ENCODE assay signal across 30 mouse cellular contexts in genomic region chr9:103570158-103570741, GRCm38 (mm10).
DNase-seq lines count a peak whose midpoint lies in the region; ATAC-seq and TF ChIP-seq lines count a peak whose summit lies in the region.
"Had no signal": no experiment of that assay in that cellular context is flagged by ENCODE, and none has a peak within 500 bp of the region (broad histone marks: within the 10 kb centered on the region; RNA-seq: fewer than 3 reads in every experiment).

No protein-coding gene starts in this region.

- H3K27ac ChIP-seq in hindbrain, embryonic 13.5 days, result peak overlapping the region; percentile 12; the same call in 1 of the 2 replicates
- no peak overlapping the region for H3K27ac ChIP-seq in hindbrain, embryonic 10.5 days
- no peak overlapping the region for H3K27ac ChIP-seq in forebrain, embryonic 12.5 days
- no peak overlapping the region for H3K27ac ChIP-seq in forebrain, postnatal 0 days (ENCODE audit: low read depth, low read length)
- 0 out of 2 replicates have a peak overlapping the region, but pooled peaks have one; percentile 1 for H3K27ac ChIP-seq in midbrain, postnatal 0 days (ENCODE audit: low read depth, low read length)
- H3K27ac ChIP-seq in stomach, postnatal 0 days (replicated peaks), result no peak overlapping the region
- H3K27ac ChIP-seq in limb, embryonic 10.5 days, result no peak overlapping the region
- H3K27ac ChIP-seq: embryonic facial prominence, embryonic 10.5 days; embryonic facial prominence, embryonic 15.5 days; heart, embryonic 10.5 days; heart, embryonic 15.5 days; hindbrain, embryonic 15.5 days; intestine, embryonic 15.5 days; limb, embryonic 15.5 days; liver, embryonic 13.5 days had no signal

- 57% methylated on average over 14 of the region's 14 CpGs for WGBS in hindbrain, embryonic 13.5 days
- WGBS in hindbrain, embryonic 10.5 days, result 74% methylated on average over 14 of the region's 14 CpGs
- WGBS in forebrain, embryonic 12.5 days, result 43% methylated on average over 14 of the region's 14 CpGs
- 43% methylated on average over 14 of the region's 14 CpGs for WGBS in forebrain, postnatal 0 days
- WGBS in midbrain, postnatal 0 days, result 32% methylated on average over 14 of the region's 14 CpGs
- WGBS in stomach, postnatal 0 days, result 70% methylated on average over 14 of the region's 14 CpGs
- 90% methylated on average over 14 of the region's 14 CpGs for WGBS in limb, embryonic 10.5 days

- no peaks in the 10 kb centered on the region for H3K36me3 ChIP-seq in hindbrain, embryonic 13.5 days
- H3K36me3 ChIP-seq in hindbrain, embryonic 10.5 days, result no peaks in the 10 kb centered on the region
- no peaks in the 10 kb centered on the region for H3K36me3 ChIP-seq in forebrain, embryonic 12.5 days (replicated peaks)
- H3K36me3 ChIP-seq in forebrain, postnatal 0 days (ENCODE audit: insufficient read depth), result no peaks in the 10 kb centered on the region
- no peaks in the 10 kb centered on the region for H3K36me3 ChIP-seq in midbrain, postnatal 0 days (ENCODE audit: insufficient read depth, low read length)
- no peaks in the 10 kb centered on the region for H3K36me3 ChIP-seq in stomach, postnatal 0 days (ENCODE audit: control insufficient read depth, insufficient read depth, low read length)
- no peaks in the 10 kb centered on the region for H3K36me3 ChIP-seq in limb, embryonic 10.5 days
- H3K36me3 ChIP-seq: embryonic facial prominence, embryonic 10.5 days; embryonic facial prominence, embryonic 15.5 days; heart, embryonic 10.5 days; heart, embryonic 15.5 days; hindbrain, embryonic 15.5 days; intestine, embryonic 15.5 days; limb, embryonic 15.5 days; liver, embryonic 13.5 days had no signal

- peaks cover 11% of the 10 kb centered on the region; the same call in 1 of the 2 replicates for H3K27me3 ChIP-seq in hindbrain, embryonic 13.5 days
- 0 out of 2 replicates have a peak, but pooled peaks cover 12% of the 10 kb centered on the region for H3K27me3 ChIP-seq in hindbrain, embryonic 10.5 days (ENCODE audit: insufficient read depth, poor library complexity, severe bottlenecking)
- H3K27me3 ChIP-seq in forebrain, embryonic 12.5 days, result no peaks in the 10 kb centered on the region
- no peaks in the 10 kb centered on the region for H3K27me3 ChIP-seq in forebrain, postnatal 0 days (ENCODE audit: insufficient read depth, low read length)
- no peaks in the 10 kb centered on the region for H3K27me3 ChIP-seq in midbrain, postnatal 0 days (ENCODE audit: insufficient read depth, low read length)
- no peaks in the 10 kb centered on the region for H3K27me3 ChIP-seq in stomach, postnatal 0 days (ENCODE audit: control insufficient read depth, insufficient read depth, low read length)
- no peaks in the 10 kb centered on the region for H3K27me3 ChIP-seq in limb, embryonic 10.5 days (ENCODE audit: low read depth, poor library complexity, severe bottlenecking)
- H3K27me3 ChIP-seq: embryonic facial prominence, embryonic 15.5 days; heart, embryonic 15.5 days; hindbrain, embryonic 15.5 days; intestine, embryonic 15.5 days; limb, embryonic 15.5 days; liver, embryonic 13.5 days had no signal

- H3K9ac ChIP-seq in hindbrain, embryonic 13.5 days, result no peak overlapping the region; the same call in 1 of the 2 replicates
- 0 out of 2 replicates have a peak overlapping the region, but pooled peaks have one; percentile 7 for H3K9ac ChIP-seq in forebrain, embryonic 12.5 days
- H3K9ac ChIP-seq in forebrain, postnatal 0 days, result no peak overlapping the region
- no peak overlapping the region; the same call in 1 of the 2 replicates for H3K9ac ChIP-seq in midbrain, postnatal 0 days (replicated peaks; ENCODE audit: low read length, poor library complexity, severe bottlenecking)
- H3K9ac ChIP-seq in stomach, postnatal 0 days (ENCODE audit: low read length), result no peak overlapping the region
- H3K9ac ChIP-seq: embryonic facial prominence, embryonic 15.5 days; heart, embryonic 15.5 days; hindbrain, embryonic 15.5 days; intestine, embryonic 15.5 days; limb, embryonic 15.5 days; liver, embryonic 13.5 days had no signal

- no peak for DNase-seq in hindbrain, embryonic 10.5 days (ENCODE audit: low spot score)
- no peak for DNase-seq in forebrain, postnatal 0 days
- DNase-seq in midbrain, postnatal 0 days (ENCODE audit: low spot score), result no peak
- no peak for DNase-seq in stomach, postnatal 0 days (ENCODE audit: low spot score)
- DNase-seq in limb, embryonic 10.5 days (ENCODE audit: low spot score), result no peak
- DNase-seq: adrenal gland, postnatal 25 days; cerebellum, adult 8-10 months; gastrocnemius, postnatal 25 days; heart, adult 11 months; kidney, adult 2 months; kidney, postnatal 36 days; layer of hippocampus, postnatal 36 days; left cerebral cortex, postnatal 4 days; liver, embryonic 13.5 days; lung, adult 18-20 months; right cerebral cortex, postnatal 25 days; spleen, adult 18-20 months; thymus, adult 2 months; thymus, postnatal 36 days had no signal

- TF ChIP-seq CTCF in forebrain, postnatal 0 days (IDR thresholded peaks at IDR 0.05; ENCODE audit: low read depth), result no peak
- TF ChIP-seq CTCF in midbrain, postnatal 0 days (IDR thresholded peaks at IDR 0.05), result no peak
- no peak for TF ChIP-seq CTCF in stomach, postnatal 0 days (IDR thresholded peaks at IDR 0.05; ENCODE audit: low read depth)

- H3K9me3 ChIP-seq in hindbrain, embryonic 13.5 days, result no peaks in the 10 kb centered on the region
- no peaks in the 10 kb centered on the region for H3K9me3 ChIP-seq in hindbrain, embryonic 10.5 days
- H3K9me3 ChIP-seq in forebrain, embryonic 12.5 days, result no peaks in the 10 kb centered on the region
- H3K9me3 ChIP-seq in forebrain, postnatal 0 days (ENCODE audit: low read length), result no peaks in the 10 kb centered on the region
- no peaks in the 10 kb centered on the region for H3K9me3 ChIP-seq in midbrain, postnatal 0 days (ENCODE audit: low read length)
- H3K9me3 ChIP-seq in stomach, postnatal 0 days (ENCODE audit: control insufficient read depth, low read length), result no peaks in the 10 kb centered on the region
- H3K9me3 ChIP-seq in limb, embryonic 10.5 days (replicated peaks), result no peaks in the 10 kb centered on the region
- H3K9me3 ChIP-seq: embryonic facial prominence, embryonic 10.5 days; embryonic facial prominence, embryonic 15.5 days; heart, embryonic 10.5 days; heart, embryonic 15.5 days; hindbrain, embryonic 15.5 days; intestine, embryonic 15.5 days; limb, embryonic 15.5 days; liver, embryonic 13.5 days had no signal

- no peak for ATAC-seq in hindbrain, embryonic 13.5 days (ENCODE audit: low FRiP score)
- ATAC-seq in forebrain, embryonic 12.5 days (ENCODE audit: low FRiP score), result no peak
- peak; percentile 20; the same call in 1 of the 2 replicates for ATAC-seq in forebrain, postnatal 0 days
- 0 out of 2 replicates have a peak, but pooled peaks have one; percentile 38 for ATAC-seq in midbrain, postnatal 0 days (ENCODE audit: low FRiP score)
- ATAC-seq in stomach, postnatal 0 days (ENCODE audit: low FRiP score, low TSS enrichment), result no peak
- ATAC-seq: CD4-positive, CD25-positive, alpha-beta regulatory T cell, adult 4 months; intestine, embryonic 15.5 days; lung, postnatal 0 days had no signal

- peaks cover 48% of the 10 kb centered on the region for H3K4me1 ChIP-seq in hindbrain, embryonic 13.5 days (replicated peaks)
- peaks cover 34% of the 10 kb centered on the region for H3K4me1 ChIP-seq in hindbrain, embryonic 10.5 days (replicated peaks)
- H3K4me1 ChIP-seq in forebrain, embryonic 12.5 days, result peaks cover 33% of the 10 kb centered on the region
- H3K4me1 ChIP-seq in forebrain, postnatal 0 days (ENCODE audit: insufficient read depth), result no peaks in the 10 kb centered on the region
- peaks cover 8% of the 10 kb centered on the region for H3K4me1 ChIP-seq in midbrain, postnatal 0 days (ENCODE audit: insufficient read depth, low read length)
- no peaks in the 10 kb centered on the region for H3K4me1 ChIP-seq in stomach, postnatal 0 days (replicated peaks; ENCODE audit: control insufficient read depth, insufficient read depth)
- H3K4me1 ChIP-seq in limb, embryonic 10.5 days, result peaks cover 29% of the 10 kb centered on the region
- H3K4me1 ChIP-seq: intestine, embryonic 15.5 days; liver, embryonic 13.5 days had no signal

- H3K4me3 ChIP-seq in hindbrain, embryonic 13.5 days, result no peak overlapping the region
- no peak overlapping the region for H3K4me3 ChIP-seq in hindbrain, embryonic 10.5 days
- no peak overlapping the region for H3K4me3 ChIP-seq in forebrain, embryonic 12.5 days (replicated peaks)
- H3K4me3 ChIP-seq in forebrain, postnatal 0 days (ENCODE audit: low read depth, low read length), result no peak overlapping the region
- H3K4me3 ChIP-seq in midbrain, postnatal 0 days (ENCODE audit: low read depth, low read length), result no peak overlapping the region
- H3K4me3 ChIP-seq in stomach, postnatal 0 days (ENCODE audit: low read depth, low read length), result no peak overlapping the region
- H3K4me3 ChIP-seq in limb, embryonic 10.5 days, result no peak overlapping the region
- H3K4me3 ChIP-seq: embryonic facial prominence, embryonic 10.5 days; embryonic facial prominence, embryonic 15.5 days; heart, embryonic 10.5 days; heart, embryonic 15.5 days; hindbrain, embryonic 15.5 days; intestine, embryonic 15.5 days; limb, embryonic 15.5 days; liver, embryonic 13.5 days had no signal

- no peak for TF ChIP-seq EP300 in stomach, postnatal 0 days (optimal IDR thresholded peaks at IDR 0.05)

- no peak overlapping the region for H3K4me2 ChIP-seq in hindbrain, embryonic 13.5 days
- H3K4me2 ChIP-seq in forebrain, embryonic 12.5 days, result no peak overlapping the region
- no peak overlapping the region for H3K4me2 ChIP-seq in forebrain, postnatal 0 days (ENCODE audit: low read depth)
- H3K4me2 ChIP-seq in midbrain, postnatal 0 days (ENCODE audit: low read depth, low read length, poor library complexity, severe bottlenecking), result no peak overlapping the region
- H3K4me2 ChIP-seq in stomach, postnatal 0 days (replicated peaks; ENCODE audit: low read depth), result no peak overlapping the region
- H3K4me2 ChIP-seq: embryonic facial prominence, embryonic 15.5 days; heart, embryonic 15.5 days; hindbrain, embryonic 15.5 days; intestine, embryonic 15.5 days; limb, embryonic 15.5 days; liver, embryonic 13.5 days had no signal

Comparison
In these comparisons a context has a peak if more than half of its experiments do, and no peak if none do; other contexts are left out.
1. ATAC-seq: peak in forebrain, postnatal 0 days (single experiment) and midbrain, postnatal 0 days (single experiment); none in hindbrain, embryonic 13.5 days (single experiment), forebrain, embryonic 12.5 days (single experiment) and stomach, postnatal 0 days (single experiment).
2. H3K27ac ChIP-seq: peak in hindbrain, embryonic 13.5 days (single experiment) and midbrain, postnatal 0 days (single experiment); none in hindbrain, embryonic 10.5 days (single experiment), forebrain, embryonic 12.5 days (single experiment), forebrain, postnatal 0 days (single experiment), stomach, postnatal 0 days (single experiment) and limb, embryonic 10.5 days (single experiment).